Mouse (Mus musculus): ENCODE measurements around the gene Slc30a2.

Gene Slc30a2

DNA sequence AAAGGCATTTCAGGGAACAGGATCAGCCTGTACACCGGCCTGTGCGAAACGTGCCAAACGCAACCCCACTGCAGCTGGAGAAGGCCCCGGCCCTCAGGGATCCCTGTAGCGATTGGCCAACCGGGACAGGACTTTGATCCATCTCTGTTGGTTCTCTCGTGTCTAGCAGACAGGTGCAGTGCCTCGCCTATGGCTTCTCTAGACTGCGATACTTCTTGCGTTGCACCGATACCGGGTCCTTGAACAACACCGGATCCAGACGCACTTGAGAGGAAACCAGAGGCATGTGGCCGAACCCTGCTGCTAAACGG lies 14.4 kb downstream of the Slc30a2 start:
- WGBS = 52% methylated on average over 17 of the region's 17 CpGs

DNA sequence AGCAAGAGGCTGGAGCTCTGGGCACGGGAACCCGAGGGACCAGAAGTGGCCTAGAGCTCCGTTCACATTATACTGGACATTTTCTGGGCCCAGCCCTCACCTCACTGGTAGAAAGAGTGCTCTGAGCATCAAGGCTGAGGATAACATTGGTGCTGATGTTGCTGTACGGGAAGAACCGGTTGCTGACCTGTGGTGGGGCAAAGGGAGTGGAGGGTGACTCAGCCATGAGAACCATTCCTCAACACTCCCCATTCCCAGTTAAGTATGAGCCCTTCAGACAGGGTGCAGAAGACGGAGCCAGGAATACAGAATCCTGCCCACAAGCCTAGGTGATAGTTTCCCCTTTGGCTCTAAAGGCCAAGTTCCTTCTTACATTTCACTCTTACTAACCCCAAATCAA lies 16.7 kb downstream of the Slc30a2 start:
- WGBS = 94% methylated on average over 6 of the region's 6 CpGs

DNA sequence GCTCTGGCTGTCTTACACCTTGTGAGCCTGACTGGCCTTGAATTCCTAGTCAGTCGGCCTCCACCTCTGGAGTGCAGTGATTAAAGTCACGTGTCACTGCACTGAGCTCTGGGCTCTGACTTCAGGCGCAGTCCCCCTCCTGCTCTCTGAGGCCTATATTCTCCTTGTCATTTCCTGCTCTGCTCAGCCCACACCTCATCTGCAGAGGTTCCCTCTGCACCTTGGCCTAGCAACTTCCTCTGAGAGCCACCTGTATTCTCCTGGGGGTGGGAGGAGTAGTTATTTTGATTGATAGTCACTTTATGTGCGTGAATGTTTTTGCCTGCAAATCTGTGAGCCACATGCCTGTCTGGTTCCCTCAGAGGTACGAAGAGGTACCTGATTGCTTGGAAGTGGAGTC lies 18.2 kb downstream of the Slc30a2 start:
- 72% methylated on average over 5 of the region's 5 CpGs for WGBS

DNA sequence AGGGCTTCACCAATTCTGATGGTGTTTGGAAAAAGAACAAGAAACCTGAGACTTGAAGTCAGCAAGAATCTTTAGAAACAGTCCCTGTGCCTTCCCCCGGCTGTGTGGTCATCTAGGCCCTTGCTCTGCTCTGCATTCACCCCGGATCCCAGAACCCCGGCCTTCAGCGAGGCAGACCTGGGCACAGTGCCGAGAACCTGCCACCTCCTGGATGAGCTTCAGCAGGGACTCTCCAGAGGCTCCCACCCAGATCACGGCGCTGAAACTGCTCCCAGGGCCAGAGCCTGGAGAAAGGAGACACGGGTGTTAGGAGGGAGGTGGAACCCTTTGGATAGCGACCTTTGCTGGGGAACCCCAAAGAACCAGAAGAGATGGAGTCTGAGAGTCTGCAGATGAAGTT lies 19.1 kb downstream of the Slc30a2 start:
- 58% methylated on average over 9 of the region's 9 CpGs for WGBS

DNA sequence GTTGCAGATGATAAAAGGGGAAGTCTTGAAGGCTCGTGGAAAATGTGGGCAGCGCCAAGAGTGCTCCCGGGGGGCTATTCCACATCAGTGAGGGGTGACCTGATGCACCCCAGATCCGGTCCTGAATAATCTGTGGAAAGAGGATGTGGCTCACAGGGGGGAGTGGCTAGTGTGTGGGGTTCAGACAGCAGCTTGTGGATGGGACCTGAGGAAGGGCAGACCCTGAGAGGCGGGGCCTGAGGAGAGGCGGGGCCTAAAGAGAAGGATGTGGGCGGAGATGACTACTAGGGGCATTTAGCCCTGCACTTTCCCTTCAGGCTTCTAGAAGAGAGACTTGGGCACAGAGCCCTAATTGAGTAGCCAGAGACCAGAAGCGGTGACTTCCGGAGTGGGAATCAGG lies 19.6 kb downstream of the Slc30a2 start:
- 42% methylated on average over 9 of the region's 9 CpGs for WGBS

DNA sequence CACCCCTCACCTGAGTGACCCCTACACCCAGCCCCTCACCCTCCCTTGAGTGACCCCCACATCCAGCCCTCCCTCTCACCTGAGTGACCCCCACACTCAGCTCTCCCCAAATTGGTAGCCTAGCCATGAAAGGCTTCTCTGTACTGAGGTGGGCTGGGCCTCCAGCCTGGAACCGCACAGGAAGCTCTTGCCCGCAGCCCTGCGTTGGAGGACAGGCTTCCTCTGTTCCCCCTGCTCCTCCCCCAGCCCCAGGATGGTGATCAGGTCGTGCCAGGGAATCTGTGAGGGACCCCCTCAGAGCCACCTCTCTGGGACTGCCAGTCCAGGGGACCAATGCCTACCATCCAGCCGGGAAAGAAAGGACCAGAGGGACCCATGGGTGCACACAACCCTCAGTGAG lies 22.3 kb downstream of the Slc30a2 start:
- WGBS = 46% methylated on average over 5 of the region's 5 CpGs

DNA sequence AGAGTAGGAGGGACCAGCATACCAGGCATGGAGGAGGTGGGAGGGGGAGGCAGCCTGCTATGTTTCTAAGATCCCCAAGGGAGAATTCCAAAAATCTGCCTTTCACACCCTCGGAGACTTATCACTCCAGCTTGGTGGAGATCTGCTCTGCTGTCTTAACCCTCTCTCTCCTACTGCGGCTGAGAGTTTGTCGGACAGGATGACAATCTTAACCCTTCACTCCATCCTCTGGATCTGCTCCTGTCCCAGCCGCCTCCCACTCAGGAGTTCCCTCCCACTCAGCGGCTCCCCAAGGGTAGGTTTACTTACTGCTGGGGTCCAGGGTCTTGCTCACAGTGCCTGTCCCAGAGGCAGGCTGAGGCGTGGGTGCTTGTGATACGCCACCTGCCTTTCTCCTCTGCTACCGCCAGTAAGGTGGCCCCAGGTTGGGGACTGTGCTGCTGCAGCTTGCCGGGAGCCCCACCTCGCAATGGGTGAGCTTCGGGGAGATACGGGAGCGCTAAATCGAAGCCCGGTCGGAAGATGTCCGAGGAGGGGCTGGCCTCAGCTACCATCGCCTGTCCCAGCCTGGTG lies 27.8 kb downstream of the Slc30a2 start:
- 4% methylated on average over 18 of the region's 18 CpGs for WGBS

DNA sequence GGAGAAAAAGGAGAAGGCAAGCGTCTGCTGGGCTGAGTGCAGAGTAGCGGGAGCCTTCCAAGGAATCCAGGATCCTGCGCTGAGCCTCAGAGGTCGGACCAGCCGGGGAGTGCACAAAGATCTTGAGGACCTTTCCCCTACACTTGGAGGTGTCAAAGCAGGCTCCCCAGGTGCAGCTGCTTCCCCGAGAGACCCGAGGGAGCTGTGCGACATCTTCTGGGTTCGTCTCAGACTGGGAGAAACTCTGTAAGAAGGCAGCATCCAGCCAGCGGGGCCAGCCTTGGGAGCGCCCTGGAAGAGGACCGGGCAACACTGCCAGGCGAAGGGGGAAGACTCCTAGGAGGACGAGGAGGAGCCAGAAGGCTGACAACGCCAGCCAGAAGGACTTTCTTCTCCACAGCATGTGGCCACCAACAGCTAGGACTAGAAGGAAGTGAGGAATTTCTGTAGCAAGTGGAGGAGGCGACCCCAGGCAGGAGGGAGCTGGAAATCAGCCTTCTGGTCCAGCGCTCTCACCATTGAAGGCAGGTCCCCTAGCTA lies 28.4 kb downstream of the Slc30a2 start:
- WGBS = 0% methylated on average over 17 of the region's 17 CpGs

DNA sequence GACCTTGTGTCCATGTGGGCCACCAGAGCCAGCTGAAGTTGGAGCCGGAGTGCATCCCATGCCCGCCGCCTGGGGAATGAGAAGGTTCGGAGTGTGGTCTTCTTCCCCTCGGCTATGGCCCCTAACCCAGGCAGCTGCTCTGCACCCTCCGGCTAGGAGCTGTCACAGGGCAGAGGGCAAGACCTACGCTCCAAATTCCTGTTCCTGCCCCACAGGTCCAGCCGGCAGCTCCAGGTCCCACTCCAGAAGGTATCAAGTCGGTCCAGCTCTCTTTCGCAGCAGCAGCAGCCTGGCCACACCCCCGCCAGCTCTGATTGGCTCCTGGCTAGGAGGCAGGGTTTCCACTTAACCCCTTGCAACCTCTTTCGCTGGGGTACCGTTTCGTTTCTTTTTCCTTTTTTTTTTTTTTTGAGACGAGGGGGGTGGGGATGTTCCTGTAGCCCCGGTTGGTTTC lies 29.3 kb downstream of the Slc30a2 start:
- WGBS = under 1% methylated on average over 16 of the region's 16 CpGs

DNA sequence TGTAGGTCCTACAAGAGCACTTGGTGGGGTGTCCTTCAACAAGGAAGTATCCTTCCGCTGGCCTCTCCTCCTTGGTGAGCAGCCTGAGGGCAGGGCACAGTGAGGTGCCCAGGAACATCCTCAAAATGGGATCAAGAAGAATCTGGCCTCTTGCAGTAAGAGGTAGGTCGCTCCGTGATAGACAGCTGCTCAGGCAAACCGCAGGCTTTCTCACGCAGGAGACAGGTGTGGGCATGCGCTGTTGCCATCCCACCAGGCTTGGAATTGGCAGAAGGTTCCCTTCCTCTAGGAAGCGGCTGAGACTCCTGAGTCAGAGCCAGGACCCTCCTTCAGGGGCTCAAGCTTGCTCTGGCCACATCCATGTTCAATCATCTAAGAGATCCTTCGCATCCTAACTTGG lies 30.3 kb downstream of the Slc30a2 start:
- WGBS = 63% methylated on average over 8 of the region's 8 CpGs

DNA sequence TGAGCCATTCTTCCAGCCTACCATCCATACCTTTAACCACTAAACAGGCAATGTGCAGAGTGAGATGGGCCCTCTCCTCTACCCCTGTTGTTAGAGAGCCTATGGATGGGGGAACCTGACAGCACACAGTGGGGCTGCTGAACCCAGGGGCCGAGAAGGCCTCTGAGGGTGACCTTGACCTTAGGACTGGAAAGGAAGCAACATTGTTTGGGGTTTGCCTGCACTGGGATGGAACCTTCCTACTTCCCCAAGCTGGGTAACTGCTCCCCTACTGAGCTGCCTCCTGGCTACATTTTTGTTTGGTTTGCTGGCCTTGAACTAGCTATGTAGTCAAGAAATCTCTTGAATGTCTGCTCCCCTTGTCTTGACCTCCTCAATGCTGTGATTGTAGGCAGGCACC lies 31.3 kb downstream of the Slc30a2 start:
- WGBS = 71% methylated on average over 1 of the region's 1 CpGs

DNA sequence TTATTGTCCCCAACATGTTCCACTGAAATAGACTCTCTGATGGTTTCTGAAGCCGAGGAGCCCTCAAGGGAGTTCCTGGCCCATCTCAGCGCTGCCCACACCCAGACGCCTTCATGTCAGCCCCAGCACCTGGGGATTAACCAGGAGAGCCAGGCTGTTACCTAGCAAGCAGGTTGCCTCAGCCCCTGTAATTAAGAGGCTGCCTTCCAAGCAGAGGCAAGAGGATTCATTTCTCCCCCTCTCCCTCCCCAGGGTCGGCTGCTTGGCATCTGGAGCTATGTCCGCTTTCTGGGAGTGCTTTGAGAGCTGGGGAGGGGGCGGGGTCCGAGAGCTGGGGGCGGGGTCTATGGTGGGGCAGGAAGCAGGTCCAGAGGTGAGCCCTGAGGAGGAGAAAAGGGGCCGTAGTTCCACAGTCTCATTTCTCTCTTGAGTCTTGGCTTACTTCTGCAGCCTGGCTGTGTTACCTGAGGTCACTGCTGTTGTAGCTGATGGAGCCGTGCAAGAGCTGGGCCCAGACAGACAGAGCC lies 35.2 kb downstream of the Slc30a2 start:
- 49% methylated on average over 10 of the region's 10 CpGs for WGBS

DNA sequence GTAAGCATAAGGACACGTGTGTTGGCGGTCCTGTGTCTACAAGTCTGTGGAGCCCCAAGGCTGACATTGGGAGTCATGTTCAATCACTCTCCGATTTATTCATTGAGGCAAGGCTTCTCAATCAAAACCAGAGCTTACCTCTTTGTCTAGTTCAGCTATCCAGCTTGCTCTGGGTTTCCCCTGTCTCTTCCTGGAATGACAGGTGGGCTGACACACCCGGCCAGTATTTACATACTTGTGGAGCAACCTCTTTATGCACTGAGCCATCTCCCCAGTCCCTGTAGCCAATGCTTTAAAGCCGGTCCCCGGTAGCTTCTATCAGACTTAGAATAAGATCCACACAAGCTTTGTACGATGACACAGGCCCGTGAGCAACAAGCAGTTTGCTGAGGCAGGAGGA lies 36.5 kb downstream of the Slc30a2 start:
- 92% methylated on average over 8 of the region's 8 CpGs for WGBS

DNA sequence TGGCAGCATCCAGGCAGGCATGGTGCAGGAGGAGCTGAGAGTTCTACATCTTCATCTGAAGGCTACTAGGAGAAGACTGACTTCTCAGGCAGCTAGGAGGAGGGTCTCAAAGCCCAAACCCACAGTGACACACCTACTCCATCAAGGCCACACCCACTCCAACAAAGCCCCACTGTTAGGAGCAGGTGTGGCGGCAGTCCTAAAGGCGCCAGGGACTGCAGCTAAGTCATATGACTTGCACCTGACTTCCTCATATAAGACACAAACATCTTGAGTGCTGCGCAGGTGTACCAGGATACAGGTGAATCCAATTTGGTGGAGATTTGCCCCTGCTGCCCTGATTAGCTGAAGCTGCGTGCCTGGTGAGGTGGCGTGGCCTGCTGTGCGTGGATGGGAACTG lies 40.8 kb downstream of the Slc30a2 start, which contains the start of gene Extl1:
Gene Extl1 (minus strand): TSS at position 101 of the 400 bp plus-strand sequence.
- WGBS = 95% methylated on average over 2 of the region's 6 CpGs

DNA sequence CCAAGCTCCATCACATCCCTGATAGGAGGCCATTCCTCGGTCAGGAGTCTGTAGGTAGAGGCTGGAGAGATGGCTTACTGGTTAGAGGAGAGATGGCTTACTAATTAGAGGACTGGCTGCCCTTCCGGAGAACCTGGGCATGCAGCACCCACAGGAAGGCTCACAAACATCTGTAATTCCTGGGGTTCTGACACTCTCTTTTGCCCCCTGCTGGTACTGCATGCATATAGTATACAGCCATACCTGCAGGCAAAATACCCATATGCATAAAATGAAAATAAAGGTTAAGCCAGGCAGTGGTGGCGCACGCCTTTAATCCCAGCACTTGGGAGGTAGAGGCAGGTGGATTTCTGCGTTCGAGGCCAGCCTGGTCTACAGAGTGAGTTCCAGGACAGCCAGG lies 44.3 kb downstream of the Slc30a2 start:
- 77% methylated on average over 6 of the region's 6 CpGs for WGBS

DNA sequence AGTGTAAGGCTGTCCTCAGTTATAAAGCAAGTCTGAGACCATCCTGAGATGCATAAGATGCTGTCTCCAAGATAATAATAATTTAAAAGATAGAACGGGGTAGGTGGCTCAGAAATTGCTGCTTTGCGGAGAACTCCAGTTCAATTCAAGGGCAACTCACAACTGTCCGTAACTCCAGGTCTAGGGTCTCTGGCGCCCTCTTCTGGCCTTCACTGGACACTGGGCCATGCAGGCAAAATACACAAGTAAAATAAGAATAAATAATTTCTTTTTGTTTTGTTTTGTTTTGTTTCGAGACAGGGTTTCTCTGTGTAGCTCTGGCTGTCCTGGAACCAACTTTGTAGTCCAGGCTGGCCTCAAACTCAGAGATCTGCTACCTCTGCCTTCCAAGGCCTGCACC lies 45.4 kb downstream of the Slc30a2 start:
- WGBS = 27% methylated on average over 5 of the region's 5 CpGs

DNA sequence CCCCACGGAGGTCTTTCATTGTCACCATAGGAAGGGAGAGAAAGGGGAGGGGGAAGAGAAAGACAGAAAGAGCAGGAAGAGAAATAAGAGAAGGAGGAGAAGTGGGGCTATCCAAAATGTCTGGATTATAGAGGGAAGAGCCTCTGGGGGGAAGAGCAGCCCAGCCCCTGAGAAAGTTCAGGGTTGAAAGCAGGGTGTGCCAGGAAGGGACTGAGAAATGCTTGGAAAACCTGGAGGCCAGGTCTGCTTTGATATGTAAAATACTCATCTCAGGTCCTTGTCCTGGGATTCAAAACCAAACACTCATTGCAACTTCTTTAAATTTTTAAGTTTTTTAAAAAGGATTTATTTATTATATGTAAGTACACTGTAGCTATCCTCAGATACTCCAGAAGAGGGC lies 48.7 kb downstream of the Slc30a2 start:
- WGBS = 100% methylated on average over 1 of the region's 1 CpGs

DNA sequence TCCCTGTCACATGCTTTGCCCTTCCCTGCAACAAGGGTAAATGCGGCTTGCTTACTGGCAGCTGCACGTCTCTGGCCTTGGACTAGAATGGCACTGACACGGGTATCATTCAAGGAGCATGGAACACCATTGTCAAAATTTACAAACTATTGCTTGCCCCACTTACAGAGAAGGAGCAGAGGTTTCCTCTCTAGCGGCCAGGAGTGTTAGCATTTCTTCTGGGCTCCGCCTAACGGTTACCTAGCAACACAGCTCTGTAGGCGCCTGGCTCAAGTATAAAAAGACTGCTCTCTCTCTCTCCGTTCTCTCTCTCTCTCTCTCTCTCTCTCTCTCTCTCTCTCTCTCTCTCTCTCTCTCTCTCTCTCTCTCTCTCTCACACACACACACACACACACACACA lies 49.6 kb downstream of the Slc30a2 start:
- 10% methylated on average over 8 of the region's 8 CpGs for WGBS

DNA sequence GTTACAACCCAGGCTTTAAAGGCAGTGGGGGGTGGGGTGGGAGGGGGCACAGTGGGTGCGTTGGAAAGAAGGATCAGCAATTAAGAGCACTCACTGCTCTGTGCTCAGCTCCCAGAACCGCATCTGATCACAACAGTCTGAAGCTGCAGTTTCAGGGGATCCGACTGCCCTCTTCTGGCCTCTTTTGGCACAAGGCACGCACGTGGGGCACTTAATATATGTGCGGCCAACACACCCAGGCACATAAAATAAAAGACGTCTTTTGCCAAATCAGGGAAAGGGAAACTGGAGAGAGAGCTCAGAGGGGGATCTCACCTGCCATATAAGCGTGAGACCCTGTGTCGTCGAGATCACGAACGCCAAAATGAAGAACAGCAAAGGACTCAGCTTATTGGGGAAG lies 50.0 kb downstream of the Slc30a2 start:
- 16% methylated on average over 12 of the region's 12 CpGs for WGBS

DNA sequence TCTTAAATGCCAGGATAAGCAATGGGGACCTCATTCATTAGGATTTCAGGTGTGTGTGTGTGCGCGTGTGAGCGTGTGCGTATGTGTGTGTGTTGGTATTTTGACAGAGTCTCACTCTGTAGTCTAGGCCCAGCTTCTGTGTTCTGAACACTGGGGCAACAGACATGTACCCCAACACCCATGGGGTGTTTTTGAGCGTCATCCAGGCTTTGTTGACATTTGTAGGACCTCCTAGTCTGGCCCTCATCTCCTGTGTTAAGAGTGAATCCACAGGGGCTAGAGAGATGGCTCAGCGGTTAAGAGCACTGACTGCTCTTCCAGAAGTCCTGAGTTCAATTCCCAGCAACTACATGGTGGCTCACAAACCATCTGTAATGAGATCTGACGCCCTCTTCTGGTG lies 52.2 kb downstream of the Slc30a2 start:
- WGBS = 94% methylated on average over 7 of the region's 7 CpGs

DNA sequence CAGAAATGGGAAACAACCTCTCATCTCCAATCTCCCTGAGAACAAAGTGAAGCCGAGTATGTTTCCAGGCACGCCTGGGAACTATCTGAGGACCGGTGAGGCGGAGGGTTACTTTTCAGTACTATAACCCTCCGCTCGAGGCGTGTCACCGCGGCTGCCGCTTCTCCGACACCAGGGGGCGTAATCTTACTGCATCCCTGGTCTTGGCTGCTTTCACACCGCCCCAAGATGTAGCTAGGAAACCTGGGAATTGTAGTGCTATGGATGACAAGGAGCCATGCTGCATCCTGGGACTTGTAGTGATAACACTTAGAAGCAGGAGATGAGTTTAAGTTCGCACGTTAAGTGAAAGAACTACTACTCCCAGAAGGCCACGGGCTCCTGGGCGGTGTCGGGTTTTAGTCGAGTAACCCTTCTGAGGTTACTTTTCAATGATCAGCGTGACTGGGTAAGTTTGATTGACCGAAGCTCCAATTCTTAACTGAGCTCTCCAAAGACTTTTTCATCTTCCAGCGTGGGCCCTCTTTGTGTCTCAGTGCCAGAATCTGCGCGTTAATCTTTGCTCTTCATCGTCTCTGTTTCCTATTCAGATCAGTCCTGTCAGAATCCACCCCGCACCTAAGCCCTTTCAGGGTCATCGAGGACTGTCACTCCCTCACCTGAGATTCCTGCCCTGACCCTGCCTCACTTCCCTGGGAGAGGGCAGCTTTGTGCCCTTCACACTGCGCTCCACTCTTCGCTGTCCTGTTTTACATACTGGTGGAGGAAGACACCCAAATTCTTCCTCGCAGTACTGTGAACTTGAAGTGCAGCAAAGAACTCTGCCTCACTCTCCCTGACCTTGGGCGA lies 53.2 kb downstream of the Slc30a2 start, which contains the start of gene Pafah2:
Gene Pafah2 (plus strand): TSS at position 344 of the 849 bp plus-strand sequence.
- under 1% methylated on average over 31 of the region's 31 CpGs for WGBS

DNA sequence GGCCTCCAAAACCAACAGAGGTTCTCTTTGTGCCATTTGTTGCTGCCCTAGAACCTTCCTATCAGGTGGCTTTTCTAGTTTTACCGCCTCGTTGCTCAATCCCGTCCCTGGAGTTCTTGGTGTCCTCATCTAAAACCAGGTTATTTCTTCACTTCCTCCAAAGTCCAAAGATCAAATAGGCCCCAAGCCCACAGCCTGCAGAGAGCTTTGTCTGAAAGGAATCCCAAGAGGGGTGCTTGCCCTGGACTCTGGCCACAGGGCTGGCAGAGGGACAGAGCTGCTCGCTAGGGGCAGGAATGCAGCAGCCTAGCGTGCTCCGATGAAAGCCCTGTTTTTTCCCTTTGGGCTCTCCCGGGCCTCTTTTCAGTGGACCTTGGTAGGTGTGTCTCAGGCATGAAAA lies 54.1 kb downstream of the Slc30a2 start:
- WGBS = 22% methylated on average over 7 of the region's 7 CpGs

DNA sequence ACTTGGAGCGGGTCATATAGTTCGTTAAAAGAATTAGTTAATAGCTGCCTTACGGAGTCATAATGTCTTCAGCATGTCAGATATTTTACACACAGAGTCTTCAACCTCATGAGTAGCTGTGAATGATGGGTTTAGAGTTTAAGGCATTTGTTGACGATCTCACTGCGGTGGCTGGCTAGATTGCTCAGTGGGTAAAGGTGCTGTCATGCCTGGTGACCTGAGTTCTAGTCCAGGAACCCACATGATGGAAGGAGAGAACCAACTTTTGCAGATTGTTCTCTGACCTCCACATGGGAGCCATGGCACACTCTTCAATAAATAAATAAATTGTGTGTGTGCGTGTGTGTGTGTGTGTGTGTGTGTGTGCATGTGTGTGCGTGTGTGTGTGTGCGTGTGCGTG lies 54.8 kb downstream of the Slc30a2 start:
- WGBS = 77% methylated on average over 9 of the region's 9 CpGs

All from cerebral cortex, adult 2 months (tissue).